Mouse (Mus musculus): ENCODE measurements around the gene Rasgef1b.

Gene Rasgef1b

DNA sequence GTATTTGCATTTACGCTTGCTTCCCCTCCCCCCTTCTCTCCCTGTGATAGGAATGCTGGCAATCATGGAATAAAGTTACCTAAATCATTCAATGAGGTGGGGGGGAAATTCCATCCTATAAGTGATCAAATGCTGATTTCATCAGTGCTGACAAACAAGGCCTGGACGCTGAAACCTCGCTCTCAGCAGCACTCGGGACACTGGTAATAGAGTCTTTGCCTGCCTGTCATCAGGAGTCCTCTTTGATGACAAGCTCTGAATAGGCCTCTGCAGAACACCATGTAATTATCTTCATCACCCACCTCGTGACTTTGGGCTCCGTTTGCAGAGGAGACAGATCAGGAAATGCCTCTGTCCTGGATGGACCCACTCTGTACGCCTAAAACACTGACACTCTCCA lies 326.6 kb downstream of the Rasgef1b start:
- no peak for DNase-seq (ENCODE audit: low spot score)

DNA sequence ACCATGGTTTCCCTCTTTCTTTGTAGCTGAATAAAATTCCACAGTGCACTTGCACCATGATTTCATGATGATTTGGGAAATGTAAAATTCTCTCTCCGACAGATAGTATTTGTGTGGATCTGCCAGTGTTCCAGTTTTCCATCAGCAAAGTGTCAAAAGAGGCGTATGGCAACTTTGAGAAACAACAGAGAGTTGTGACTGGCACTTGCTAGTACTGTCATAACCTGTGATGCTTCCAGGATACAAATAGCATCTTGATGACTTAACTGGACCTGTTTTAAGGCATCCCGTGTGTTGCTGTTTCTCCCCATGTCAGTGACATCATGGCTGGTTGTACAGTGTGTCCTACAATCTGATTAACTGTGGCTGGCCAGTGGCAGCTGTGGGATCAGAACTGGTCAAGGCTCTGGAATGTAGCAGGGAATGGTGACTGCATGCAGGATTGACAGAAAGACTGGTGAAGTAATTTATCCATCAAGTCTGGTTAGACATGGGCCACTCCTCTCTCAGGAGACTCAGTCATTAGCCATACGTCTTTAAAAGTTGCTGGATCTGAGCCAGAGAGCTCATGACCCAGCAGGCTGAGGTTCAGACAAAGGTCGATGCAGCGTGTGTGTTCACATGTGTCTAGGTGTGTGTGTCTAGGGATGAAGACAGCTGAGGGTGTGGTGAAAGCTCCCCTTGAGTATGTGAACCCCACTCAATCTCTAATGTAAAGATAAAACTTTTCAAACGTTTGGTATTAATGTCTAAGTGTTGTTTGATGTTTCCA lies 328.8 kb downstream of the Rasgef1b start:
- DNase-seq (ENCODE audit: low spot score), result no peak

DNA sequence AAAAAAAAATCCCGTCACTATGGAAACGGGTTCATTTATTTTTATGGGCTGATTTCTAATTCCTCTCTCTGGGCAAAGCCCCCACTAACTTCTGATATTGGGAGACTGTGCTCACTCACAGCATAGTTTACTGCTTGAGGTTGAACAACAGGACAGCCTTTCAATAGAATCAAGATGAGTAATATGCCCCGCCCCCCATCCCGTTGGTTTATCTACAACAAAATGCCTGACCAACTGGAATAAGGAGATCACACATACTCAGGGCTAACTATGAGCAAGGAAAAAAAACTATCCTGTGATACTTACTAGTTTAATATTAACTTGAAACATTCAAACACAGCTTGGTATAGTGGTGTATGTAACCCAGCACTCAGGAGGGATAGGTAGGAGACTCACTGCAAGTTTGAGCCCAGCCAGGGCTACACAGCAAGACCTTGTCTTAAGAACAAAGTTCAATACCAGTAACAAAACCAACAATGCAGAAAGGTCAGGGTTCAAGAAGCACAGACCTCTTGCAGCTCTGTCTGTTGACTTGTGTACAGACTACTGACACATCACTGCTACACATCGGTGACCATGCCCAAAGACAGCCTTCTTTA lies 330.3 kb downstream of the Rasgef1b start:
- DNase-seq (ENCODE audit: low spot score), result no peak

DNA sequence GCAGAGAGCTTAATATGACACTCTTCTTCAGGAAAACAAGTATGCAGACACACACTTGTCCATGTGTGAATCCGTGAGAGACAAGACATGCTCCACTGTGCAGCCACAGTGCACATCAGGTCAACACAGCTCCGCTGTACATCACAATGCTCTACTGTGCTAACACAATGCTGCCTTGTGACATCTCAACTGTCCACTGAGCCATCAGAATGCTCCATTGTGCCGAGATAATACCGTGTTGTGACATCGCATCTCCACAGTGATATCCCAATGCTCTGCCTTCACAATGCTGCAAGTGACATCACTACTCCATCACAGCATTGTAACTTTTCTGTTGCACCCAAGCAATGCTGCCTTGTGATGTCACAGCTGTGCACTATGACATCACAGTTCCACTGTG lies 334.3 kb downstream of the Rasgef1b start:
- no peak for DNase-seq (ENCODE audit: low spot score)

DNA sequence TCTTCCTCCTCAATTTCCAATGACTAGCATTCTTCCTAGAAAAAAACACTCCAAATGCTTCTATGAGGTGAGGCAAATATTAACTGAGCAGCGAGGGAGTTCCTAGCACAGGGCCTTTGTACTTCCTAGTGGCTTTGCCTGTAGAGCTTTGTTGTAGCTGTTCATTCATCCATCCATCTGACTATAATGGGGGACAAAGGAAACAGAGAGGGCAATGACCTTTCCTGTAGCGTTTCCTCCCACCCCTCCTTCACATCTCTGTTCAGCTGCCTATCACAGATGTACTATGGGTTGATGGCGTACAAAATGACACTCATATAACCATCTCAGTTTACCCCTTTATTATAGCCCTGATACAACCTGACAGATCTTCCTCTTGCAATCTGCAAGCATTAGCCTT lies 337.3 kb downstream of the Rasgef1b start:
- no peak for DNase-seq (ENCODE audit: low spot score)

DNA sequence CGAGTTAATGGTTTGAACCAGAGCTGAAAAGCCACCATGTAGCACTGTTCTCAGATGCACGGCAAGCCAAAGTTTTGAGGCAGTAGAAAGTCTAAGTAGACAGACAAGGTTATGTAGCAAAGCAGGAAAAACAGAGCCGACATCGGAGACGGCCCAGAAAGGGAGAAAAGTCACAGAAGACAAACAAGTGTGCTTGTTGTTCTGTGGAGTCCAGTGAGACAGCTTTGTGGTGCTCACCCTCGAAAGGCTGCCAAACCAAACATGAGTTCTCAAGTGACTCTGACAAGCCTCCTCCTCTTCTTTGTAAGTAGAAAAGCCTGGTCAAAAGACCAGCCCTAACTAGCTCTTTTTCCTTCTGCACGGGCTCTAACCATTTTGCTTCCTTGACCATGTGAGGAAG lies 338.1 kb downstream of the Rasgef1b start:
- DNase-seq (ENCODE audit: low spot score), result no peak

DNA sequence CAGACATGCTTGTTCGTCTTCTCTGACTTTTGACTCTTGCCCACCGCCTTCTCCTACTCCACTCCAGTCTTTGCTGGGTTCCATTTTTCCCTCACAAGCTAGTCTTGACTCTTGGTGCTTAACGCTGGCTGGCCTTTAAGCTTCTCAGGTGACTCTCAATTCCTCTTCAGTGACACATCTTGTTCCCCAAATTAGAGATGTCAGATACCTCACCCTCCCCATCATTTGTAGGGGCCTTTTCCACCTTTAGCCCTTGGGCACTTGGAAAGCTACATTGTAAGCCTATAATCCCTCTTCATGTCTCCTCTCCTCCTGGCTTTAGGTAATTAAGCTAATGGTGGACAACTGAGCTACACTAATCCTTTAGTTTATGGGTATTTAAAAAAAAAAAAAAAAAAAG lies 338.6 kb downstream of the Rasgef1b start:
- DNase-seq (ENCODE audit: low spot score), result no peak

DNA sequence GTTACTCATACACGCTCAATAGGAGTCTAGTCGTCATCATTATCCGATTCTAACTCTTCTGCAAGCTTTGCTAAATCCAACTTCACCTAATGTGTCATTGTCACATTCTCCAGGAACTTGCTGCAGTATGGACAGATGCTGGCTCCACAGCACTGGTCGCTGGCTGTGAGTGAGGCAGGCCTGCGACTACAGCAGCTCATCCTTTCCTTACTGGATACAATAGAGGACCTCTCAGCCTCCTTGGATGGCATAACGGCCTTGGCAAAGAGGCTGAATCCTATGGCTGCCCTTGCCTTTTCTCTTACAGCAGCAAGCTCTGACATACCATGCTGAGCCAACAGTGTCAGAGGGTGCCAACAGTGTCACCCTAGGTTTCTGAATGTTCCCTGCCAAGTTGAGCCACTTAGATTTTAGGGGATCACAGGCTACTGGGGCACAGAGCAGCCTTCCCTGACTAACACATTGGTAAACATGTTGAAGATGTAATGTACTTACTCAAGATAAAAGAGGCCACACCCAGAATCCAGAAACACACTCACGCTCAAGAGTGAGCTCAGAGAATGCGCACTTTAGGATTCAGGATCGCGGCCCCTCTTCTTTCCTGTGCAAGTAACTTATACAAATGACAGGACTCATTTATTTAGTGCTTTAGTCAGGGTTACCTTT lies 340.1 kb downstream of the Rasgef1b start:
- no peak for DNase-seq (ENCODE audit: low spot score)

DNA sequence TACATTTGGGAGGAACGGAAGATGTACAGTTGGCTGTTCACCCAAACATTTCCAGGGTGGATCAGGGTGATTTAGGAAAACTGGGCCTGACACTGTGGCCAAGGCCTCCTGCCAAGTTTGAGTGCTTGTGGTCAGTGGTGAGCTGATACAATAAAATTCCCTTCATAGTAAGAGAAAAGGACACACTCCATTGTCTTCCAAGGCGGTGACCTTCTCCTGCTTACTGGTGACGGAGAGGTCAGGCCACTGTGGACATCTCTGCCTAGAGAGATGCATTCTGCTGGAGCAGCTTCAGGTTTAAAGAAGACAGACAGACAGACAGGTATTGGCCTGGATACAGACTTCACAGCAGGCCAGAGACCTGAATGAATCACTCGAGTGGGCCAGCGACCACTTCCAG lies 340.7 kb downstream of the Rasgef1b start:
- DNase-seq (ENCODE audit: low spot score), result no peak

DNA sequence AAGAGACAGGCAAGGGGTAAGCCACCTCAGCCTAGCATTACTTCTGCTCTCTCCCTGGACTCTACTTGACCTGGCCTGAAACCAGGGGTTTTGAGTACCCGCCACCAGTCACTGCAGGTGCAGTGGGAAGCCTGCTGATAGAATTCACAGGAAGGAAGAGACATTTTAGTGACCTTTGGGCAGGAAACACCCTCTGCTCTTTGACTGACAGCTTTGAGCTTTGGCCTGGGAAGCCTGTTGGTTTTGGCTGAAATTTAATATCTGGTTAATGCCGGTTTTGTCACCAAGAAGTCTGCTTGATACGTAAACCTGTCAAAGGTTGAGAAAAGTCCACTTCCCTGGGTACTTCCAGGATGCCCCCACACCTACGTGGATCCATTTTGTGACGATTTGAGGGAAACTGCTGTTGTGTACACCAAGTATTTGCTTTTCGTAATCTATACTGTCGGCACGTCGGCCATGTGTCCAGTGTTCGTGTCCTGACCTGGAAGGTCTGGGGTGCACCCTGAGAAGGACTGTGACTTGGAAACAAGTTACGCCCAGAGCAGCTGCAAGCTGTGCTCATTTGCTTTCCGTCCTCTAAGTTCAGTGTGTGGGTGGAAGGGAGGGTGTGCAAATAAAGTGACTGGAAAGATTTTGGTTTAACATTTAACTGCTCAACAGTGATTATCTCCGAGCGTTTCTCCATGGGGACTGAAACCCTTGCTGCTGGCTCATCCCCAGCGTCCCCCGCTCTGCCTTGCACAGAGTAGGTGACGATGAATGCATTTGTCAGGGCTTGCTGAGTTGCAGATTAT lies 341.5 kb downstream of the Rasgef1b start:
- DNase-seq (ENCODE audit: low spot score), result peak; percentile 34

DNA sequence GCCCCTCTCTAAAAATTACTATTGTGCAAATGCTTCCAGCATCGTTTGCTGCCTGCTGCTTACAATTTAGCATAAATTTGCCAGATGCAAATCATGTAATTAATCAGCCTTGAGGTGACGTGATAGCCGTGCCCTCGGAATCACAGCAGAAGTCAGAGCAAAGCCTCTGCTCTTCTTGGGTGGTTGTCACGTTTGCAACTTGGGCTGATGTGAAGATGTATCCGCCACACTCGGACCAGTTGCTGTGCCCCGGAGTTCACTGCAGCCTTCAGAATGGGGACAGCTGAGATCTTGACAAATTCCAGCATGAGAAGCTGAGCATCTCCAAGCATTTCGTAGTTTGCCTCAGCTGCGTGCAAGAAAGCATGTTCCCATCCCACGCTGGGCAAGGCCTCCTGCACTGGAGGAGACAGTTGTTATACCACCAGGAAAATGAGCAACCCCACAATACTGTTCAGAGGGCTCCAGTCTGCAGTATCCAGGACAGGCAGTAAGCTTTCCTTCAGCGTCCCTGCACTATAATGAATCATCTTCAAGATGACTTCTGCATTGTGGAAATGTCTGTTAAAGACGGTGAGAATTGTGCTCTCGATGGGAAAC lies 342.5 kb downstream of the Rasgef1b start:
- no peak for DNase-seq (ENCODE audit: low spot score)

DNA sequence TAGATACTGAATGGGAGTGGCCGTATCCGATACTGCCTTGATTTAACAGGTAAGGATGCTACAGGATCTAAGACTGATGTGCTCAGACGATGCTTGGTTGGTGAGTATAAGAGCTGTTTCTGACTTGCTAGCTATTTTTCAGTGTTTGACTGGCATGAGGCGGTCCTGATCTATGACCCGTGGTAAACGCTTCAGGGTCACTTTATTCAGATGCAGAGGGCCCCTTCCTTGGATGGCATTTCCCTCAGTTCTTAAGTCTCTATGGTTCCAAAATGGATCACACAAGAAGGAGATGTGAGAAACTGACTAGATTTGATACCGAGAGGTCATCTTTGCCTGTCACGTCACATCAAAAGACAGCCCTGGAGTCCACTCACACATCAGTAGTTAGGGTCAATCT lies 343.1 kb downstream of the Rasgef1b start:
- no peak for DNase-seq (ENCODE audit: low spot score)

DNA sequence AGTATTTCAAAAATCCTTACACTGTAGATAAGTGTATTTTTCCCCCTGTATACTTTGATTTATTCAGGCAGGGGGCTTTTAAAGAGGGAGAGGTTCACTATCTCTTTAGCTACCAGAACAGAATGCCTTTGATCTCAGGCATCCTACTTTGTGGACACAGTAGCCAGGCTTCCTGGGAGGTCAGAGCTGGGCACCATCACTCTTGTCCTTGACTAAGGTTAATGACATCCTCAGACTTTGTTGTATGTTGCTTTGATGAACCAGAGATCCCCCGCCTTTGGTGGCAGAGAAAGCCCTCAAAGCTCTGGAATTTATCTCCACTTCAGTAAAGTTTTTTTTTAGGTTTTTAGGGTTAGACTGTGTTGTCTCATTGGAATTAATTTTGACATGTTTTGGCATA lies 343.8 kb downstream of the Rasgef1b start:
- no peak for DNase-seq (ENCODE audit: low spot score)

DNA sequence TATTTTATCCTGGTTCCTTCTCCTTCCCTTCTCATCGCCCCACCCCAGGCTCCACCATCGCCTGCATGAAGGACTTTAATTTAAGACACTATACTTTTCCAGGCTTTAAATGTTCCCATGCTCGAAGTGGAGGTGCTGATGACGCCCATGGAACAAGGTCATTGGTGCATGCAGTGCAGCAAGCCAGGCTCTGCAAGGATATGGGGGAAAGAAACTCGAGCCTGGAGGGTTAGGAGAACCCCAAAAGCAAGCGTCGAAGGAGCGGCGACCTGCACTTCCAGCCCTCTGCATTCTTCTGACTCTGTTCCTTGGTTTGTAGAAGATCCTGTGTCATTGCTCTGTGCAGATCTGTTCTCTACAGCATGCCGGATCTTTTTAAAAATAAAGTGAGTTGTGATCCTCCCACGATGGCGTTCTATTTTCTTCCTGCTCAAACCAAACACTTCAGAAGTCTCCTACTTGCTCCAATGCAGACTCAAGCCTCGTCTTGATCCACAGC lies 345.0 kb downstream of the Rasgef1b start:
- no peak for DNase-seq (ENCODE audit: low spot score)

DNA sequence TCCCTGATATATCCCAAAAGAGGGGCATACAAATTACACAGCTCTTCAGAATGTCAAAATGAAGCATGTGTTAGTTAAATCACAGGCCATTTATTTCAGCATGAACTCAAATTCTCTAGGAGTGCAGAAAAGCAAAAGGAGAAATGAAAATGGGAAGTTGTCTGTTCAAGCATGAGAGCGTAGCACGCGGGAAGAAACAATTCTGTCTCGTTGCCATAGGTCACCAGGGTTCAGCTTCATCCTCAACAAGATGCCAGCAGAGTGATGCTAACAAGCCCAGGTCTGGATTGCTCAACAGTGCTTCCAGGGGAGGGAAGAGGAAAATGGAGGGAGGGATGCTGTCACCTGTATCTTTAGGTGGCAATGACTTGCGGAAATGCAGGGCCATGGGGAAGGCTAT lies 346.1 kb downstream of the Rasgef1b start:
- no peak for DNase-seq (ENCODE audit: low spot score)

DNA sequence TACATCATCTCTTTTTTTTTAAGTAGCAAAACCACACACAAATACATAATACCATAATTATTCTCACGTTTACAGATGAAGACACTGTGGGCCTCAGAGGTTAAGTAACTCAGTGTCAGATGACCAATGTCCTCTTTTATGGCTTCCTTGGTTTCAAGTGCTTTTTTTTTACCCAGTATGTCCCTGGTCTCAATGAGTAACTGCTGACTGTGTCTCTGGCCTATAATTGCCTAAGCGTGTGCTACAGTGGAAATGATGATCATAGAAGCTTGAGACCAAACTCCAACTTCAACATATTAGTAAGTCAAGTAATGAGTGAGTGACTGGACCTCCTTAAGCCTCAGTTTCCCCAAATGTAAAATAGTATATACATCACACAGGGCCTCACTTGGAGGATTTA lies 347.2 kb downstream of the Rasgef1b start:
- no peak for DNase-seq (ENCODE audit: low spot score)

DNA sequence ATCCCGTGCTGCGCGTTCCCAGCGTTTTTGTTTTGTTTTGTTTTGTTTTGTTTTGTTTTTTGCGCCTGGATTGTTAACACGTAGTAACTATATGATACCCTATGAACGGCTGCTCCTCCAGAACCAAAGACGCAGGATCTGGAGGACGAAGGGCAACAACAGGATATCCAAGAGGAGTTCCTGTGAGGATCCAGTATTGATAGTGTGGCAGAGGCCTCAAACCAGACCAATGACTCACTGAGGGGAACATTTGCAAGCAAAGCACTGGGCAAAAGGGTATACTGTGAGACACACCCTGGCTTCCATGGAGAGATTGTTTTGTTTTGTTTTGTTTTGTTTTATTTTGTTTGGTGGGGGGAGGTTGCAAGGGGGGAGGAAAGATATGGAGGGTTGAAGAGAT lies 348.0 kb downstream of the Rasgef1b start:
- no peak for DNase-seq (ENCODE audit: low spot score)

DNA sequence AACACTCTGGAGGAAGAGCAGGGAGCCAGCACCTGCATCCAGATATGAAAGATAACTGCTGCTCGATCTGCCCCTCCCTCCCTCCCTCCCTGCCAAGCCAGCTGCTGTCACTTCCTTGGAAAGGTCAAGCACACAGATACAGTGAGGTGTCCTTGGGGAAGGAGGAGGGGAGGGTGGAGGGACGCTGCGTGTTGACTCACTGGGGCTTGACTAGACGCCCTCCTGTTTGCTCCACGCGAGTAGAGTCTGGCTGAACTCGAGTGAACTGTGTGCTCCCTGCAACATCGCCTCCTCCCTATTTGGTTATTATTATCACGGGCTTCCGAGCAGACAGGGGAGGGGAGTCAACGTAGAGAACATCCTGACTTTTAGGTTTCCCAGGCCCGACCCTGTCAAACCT lies 348.7 kb downstream of the Rasgef1b start:
- DNase-seq (ENCODE audit: low spot score), result peak; percentile 43

DNA sequence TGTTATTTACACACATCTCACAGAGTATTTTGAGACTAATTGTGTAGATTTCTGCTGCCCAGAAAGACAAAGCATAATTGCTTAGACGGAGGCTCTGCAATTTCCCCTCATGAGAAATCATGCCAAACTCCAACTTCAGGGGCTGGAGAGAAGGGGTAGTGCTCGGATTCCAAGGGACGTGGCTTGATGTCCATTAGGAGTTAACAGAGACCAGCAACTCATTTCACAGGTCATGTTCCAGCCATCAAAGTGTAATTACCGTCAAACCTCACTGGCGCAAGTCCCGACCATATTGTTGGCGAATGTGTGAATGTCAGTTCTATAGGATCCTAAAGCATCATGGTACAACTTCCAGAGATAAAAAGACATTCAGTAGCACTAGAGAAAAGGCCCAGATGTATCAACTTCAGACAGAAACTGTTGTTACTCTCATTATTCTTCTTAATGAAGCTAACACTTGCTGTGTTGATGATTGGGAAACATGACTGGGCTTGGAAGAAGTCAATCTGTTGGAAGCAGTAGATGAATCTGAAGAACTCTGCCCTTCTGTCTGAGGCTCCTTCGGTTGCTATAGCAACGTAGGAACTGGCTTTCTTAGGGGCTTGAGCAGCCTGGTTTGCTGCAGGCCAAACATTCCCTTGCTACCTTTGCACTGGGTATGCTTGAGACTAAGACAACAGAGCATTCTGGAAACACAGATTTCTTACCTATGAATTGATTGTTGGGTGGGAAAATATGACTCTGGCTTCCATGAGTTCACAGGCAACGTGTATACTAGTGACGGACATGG lies 350.2 kb downstream of the Rasgef1b start:
- no peak for DNase-seq (ENCODE audit: low spot score)

DNA sequence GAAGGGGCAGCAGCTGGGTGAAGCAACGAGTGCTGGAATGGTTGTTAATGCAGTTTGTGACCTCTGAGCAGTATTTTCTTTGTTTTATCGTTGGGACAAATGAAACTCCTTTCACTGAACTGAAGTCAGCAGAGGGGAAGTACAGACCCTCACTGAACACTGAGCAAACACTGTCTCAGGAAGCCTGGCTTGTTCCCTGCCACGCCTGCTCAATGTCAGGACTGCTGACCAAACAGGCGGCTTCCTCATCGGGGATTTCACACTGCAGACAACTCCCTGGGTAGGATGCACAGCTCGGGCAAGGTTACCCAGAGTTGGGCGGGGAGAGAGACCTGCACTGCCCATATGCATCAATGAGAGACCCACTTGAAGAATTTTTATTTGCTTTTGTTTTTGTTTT lies 353.1 kb downstream of the Rasgef1b start:
- no peak for DNase-seq (ENCODE audit: low spot score)

DNA sequence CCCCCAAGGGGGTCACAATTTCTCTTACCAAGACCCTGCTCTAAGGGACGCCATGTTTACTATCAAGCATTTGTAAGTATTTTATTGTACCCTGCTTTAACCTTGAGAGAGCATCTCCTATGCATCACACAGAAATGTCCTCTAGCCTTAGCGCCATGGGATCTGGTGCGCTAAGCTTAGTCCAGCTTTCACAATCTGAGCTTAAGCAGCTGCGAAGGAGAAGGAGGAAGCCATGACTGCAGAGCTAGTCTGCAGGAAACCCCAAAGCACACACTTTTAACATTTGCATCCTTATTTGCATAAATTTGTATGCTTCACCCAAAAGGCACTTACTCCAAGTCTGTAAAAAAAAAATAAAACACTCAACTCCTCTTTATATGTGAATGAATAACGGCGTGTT lies 354.4 kb downstream of the Rasgef1b start:
- no peak for DNase-seq (ENCODE audit: low spot score)
